8 mouse cellular contexts compared by ENCODE assay signal in the genomic region with DNA sequence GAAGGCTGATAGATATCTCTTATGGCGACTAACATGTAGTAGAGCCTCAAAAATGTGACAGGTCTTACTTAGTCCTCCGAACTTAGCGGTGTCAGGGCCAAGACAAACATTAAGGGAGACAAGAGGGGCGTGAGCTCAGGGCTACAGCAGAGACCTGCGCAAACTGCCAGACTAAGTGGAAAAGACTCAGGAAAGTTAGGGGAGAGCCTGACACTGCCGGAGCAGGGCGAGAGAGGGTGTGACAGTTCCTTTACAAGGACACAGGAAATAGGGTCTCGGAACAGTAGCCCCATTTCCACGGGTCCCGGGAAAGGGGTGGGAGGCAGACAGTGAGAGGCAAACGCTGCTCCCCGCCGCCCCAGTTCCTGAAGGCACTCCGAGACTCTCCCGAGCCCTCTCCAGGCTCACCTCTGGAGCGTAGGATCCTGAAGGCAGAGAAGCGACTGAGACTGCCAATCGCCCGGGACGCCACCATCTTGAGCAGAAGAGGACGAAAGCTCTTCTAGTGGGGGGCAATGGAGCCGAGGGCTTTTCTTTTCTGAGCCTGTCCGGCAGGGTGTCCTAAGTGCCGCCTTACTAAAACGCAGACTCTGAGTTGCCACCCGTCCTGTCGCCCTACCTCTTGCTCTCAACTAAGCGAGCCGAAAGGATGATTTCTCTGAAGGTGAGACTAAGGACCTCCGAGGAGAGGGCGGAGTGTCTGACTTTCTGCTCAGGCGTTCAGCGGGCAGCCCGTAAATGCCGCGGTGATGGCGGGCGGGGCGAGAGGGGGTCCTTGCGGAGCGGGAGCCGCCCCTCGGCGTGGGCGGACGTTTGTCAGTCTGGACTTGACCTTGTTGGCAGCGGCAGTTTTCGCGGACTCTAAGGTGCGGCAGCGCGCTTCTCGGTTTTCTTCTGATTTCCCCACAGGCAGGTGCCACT. TPM values are rescaled to one million over a fixed set of nuclear protein-coding genes. Genes with fewer than 3 reads are reported as not detected.
A peak's percentile ranks its signal among the peaks of the same experiment; 100 is the strongest.
DNase-seq lines count a peak whose midpoint lies in the region; ATAC-seq and TF ChIP-seq lines count a peak whose summit lies in the region.

A gene (minus strand): TSS at position 689 of the 921 bp plus-strand sequence.
A gene (plus strand): TSS at position 775 of the 921 bp plus-strand sequence.

- peak within 1 kb of the TSS; percentile 66 for H3K4me2 ChIP-seq in heart, embryonic 12.5 days
- peak within 1 kb of the TSS; percentile 81 for H3K4me2 ChIP-seq in kidney, postnatal 0 days (ENCODE audit: low read length)
- H3K4me2 ChIP-seq in liver, embryonic 11.5 days = peak within 1 kb of the TSS; percentile 85
- peak within 1 kb of the TSS; percentile 74 for H3K4me2 ChIP-seq in stomach, embryonic 14.5 days (replicated peaks; ENCODE audit: low read depth, low read length)

- no peak for TF ChIP-seq CTCF in C2C12 (IDR thresholded peaks at IDR 0.05; ENCODE audit: control insufficient read depth, insufficient read depth, insufficient read length)
- TF ChIP-seq CTCF in brain, embryonic 14.5 days (IDR thresholded peaks at IDR 0.05; ENCODE audit: borderline replicate concordance, extremely low read depth, insufficient read depth, insufficient read length) = no peak
- no peak for TF ChIP-seq CTCF in kidney, postnatal 0 days (IDR thresholded peaks at IDR 0.05; ENCODE audit: low read depth)

- peak within 1 kb of the TSS; percentile 78 for H3ac ChIP-seq in C2C12 (ENCODE audit: control insufficient read depth, insufficient read length, low read depth)

- peak; percentile 94 for ATAC-seq in heart, embryonic 12.5 days (ENCODE audit: insufficient number of reproducible peaks, low FRiP score)
- ATAC-seq in kidney, postnatal 0 days (replicated peaks; ENCODE audit: low FRiP score, low read depth) = peak; percentile 88
- peak; percentile 89 for ATAC-seq in liver, embryonic 11.5 days (replicated peaks; ENCODE audit: low FRiP score)
- peak; percentile 91 for ATAC-seq in stomach, embryonic 14.5 days (ENCODE audit: insufficient number of reproducible peaks, insufficient read depth, low FRiP score, low read depth)

- H3K27ac ChIP-seq in heart, embryonic 12.5 days (ENCODE audit: poor library complexity, severe bottlenecking) = peak within 1 kb of the TSS; percentile 85
- peak within 1 kb of the TSS; percentile 96 for H3K27ac ChIP-seq in kidney, postnatal 0 days
- H3K27ac ChIP-seq in liver, embryonic 11.5 days (ENCODE audit: low read depth, low read length) = peak within 1 kb of the TSS; percentile 78
- peak within 1 kb of the TSS; percentile 81 for H3K27ac ChIP-seq in stomach, embryonic 14.5 days (ENCODE audit: low read length)

- peaks cover 92% of the 10 kb centered on the region for H3K79me2 ChIP-seq in C2C12 (ENCODE audit: control insufficient read depth, insufficient read depth)

- no peaks in the 10 kb centered on the region for H3K27me3 ChIP-seq in C2C12 (ENCODE audit: control insufficient read depth, insufficient read depth, insufficient read length)
- no peaks in the 10 kb centered on the region for H3K27me3 ChIP-seq in erythroblast, embryonic 14.5 days (ENCODE audit: control insufficient read depth)
- no peaks in the 10 kb centered on the region for H3K27me3 ChIP-seq in heart, embryonic 12.5 days (replicated peaks)
- H3K27me3 ChIP-seq in kidney, postnatal 0 days (ENCODE audit: insufficient read depth, low read length) = no peaks in the 10 kb centered on the region
- no peaks in the 10 kb centered on the region for H3K27me3 ChIP-seq in liver, embryonic 11.5 days (replicated peaks; ENCODE audit: control insufficient read depth, insufficient read depth, low read length)
- H3K27me3 ChIP-seq in stomach, embryonic 14.5 days (ENCODE audit: control insufficient read depth, insufficient read depth, low read length) = no peaks in the 10 kb centered on the region

- H3K4me3 ChIP-seq in C2C12 (ENCODE audit: insufficient read depth, poor library complexity, severe bottlenecking) = peak within 1 kb of the TSS; percentile 82
- peak within 1 kb of the TSS; percentile 100 for H3K4me3 ChIP-seq in erythroblast, embryonic 14.5 days (replicated peaks)
- peak within 1 kb of the TSS; percentile 91 for H3K4me3 ChIP-seq in heart, embryonic 12.5 days
- H3K4me3 ChIP-seq in kidney, postnatal 0 days (replicated peaks; ENCODE audit: low read depth, low read length) = peak within 1 kb of the TSS; percentile 95
- peak within 1 kb of the TSS; percentile 75 for H3K4me3 ChIP-seq in liver, embryonic 11.5 days (ENCODE audit: low read depth, low read length)
- H3K4me3 ChIP-seq in stomach, embryonic 14.5 days (ENCODE audit: low read depth, low read length) = peak within 1 kb of the TSS; percentile 93

- no peaks in the 10 kb centered on the region for H3K36me3 ChIP-seq in C2C12 (ENCODE audit: control insufficient read depth, insufficient read depth)
- peaks cover 12% of the 10 kb centered on the region for H3K36me3 ChIP-seq in erythroblast, embryonic 14.5 days (ENCODE audit: control insufficient read depth)
- H3K36me3 ChIP-seq in heart, embryonic 12.5 days = 0 out of 2 replicates have a peak, but pooled peaks cover 3% of the 10 kb centered on the region
- no peaks in the 10 kb centered on the region for H3K36me3 ChIP-seq in kidney, postnatal 0 days (ENCODE audit: insufficient read depth, low read length)
- no peaks in the 10 kb centered on the region for H3K36me3 ChIP-seq in liver, embryonic 11.5 days (ENCODE audit: control insufficient read depth, insufficient read depth, low read length)
- H3K36me3 ChIP-seq in stomach, embryonic 14.5 days (ENCODE audit: control insufficient read depth, insufficient read depth, low read length) = no peaks in the 10 kb centered on the region; the same call in 1 of the 2 replicates

- under 1% methylated on average over 53 of the region's 53 CpGs for WGBS in heart, embryonic 12.5 days
- under 1% methylated on average over 53 of the region's 53 CpGs for WGBS in kidney, postnatal 0 days
- whole genome bisulfite sequencing in liver, embryonic 11.5 days = under 1% methylated on average over 53 of the region's 53 CpGs
- WGBS in stomach, embryonic 14.5 days = 0% methylated on average over 53 of the region's 53 CpGs

- DNase-seq in brain, embryonic 14.5 days (ENCODE audit: low read depth) = peak; percentile 96
- peak; percentile 95 for DNase-seq in kidney, postnatal 0 days (ENCODE audit: low spot score)
- peak; percentile 95 for DNase-seq in liver, embryonic 11.5 days (ENCODE audit: low spot score)
- peak; percentile 95 for DNase-seq in naive thymus-derived CD4-positive, alpha-beta T cell, adult 2 months (ENCODE audit: low read depth)

- peak; percentile 54; the same call in 1 of the 2 replicates for TF ChIP-seq POLR2A in brain, embryonic 14.5 days (IDR thresholded peaks at IDR 0.05; ENCODE audit: borderline replicate concordance, extremely low read depth, insufficient read depth, insufficient read length, poor library complexity, severe bottlenecking)

- H3K79me3 ChIP-seq in C2C12 (ENCODE audit: low read depth) = peaks cover 40% of the 10 kb centered on the region

- no peaks in the 10 kb centered on the region for H3K9me3 ChIP-seq in erythroblast, embryonic 14.5 days (ENCODE audit: control insufficient read depth, low read length)
- H3K9me3 ChIP-seq in heart, embryonic 12.5 days (replicated peaks) = no peaks in the 10 kb centered on the region
- H3K9me3 ChIP-seq in kidney, postnatal 0 days (replicated peaks; ENCODE audit: low read length) = no peaks in the 10 kb centered on the region
- no peaks in the 10 kb centered on the region for H3K9me3 ChIP-seq in liver, embryonic 11.5 days (ENCODE audit: control insufficient read depth, low read length)
- H3K9me3 ChIP-seq in stomach, embryonic 14.5 days (ENCODE audit: control insufficient read depth, low read depth, low read length) = no peaks in the 10 kb centered on the region

- H3K4me1 ChIP-seq in erythroblast, embryonic 14.5 days (ENCODE audit: control insufficient read depth) = peaks cover 29% of the 10 kb centered on the region
- peaks cover 33% of the 10 kb centered on the region for H3K4me1 ChIP-seq in heart, embryonic 12.5 days (replicated peaks)
- H3K4me1 ChIP-seq in kidney, postnatal 0 days (replicated peaks; ENCODE audit: insufficient read depth, low read length) = peaks cover 6% of the 10 kb centered on the region; the same call in 1 of the 2 replicates
- peaks cover 6% of the 10 kb centered on the region; the same call in 1 of the 2 replicates for H3K4me1 ChIP-seq in liver, embryonic 11.5 days (replicated peaks; ENCODE audit: control insufficient read depth, insufficient read depth, low read length)
- no peaks in the 10 kb centered on the region; the same call in 1 of the 2 replicates for H3K4me1 ChIP-seq in stomach, embryonic 14.5 days (ENCODE audit: control insufficient read depth, insufficient read depth, low read length)

- H3K9ac ChIP-seq in heart, embryonic 12.5 days = peak within 1 kb of the TSS; percentile 91
- H3K9ac ChIP-seq in kidney, postnatal 0 days (ENCODE audit: low read depth, low read length) = peak within 1 kb of the TSS; percentile 84
- peak within 1 kb of the TSS; percentile 73 for H3K9ac ChIP-seq in liver, embryonic 11.5 days (ENCODE audit: low read depth, low read length)
- H3K9ac ChIP-seq in stomach, embryonic 14.5 days (replicated peaks; ENCODE audit: low read depth, low read length) = peak within 1 kb of the TSS; percentile 68

TF ChIP-seq in C2C12, 6 proteins besides CTCF, POLR2A, EP300 and RAD21 (continues in another document):
- TF ChIP-seq USF1 (IDR thresholded peaks at IDR 0.05; ENCODE audit: low read depth) (no peak), MYOG (IDR thresholded peaks at IDR 0.05; ENCODE audit: control insufficient read depth, extremely low read depth, insufficient read length) (no peak), CEBPB (IDR thresholded peaks at IDR 0.05; ENCODE audit: low read depth) (no peak), MAX (IDR thresholded peaks at IDR 0.05) (peak; percentile 100), MYOD1 (IDR thresholded peaks at IDR 0.05; ENCODE audit: control insufficient read depth, insufficient read length, low read depth) (no peak)

RNA-seq across cellular contexts. Expression of the first gene that starts in this region (rescaled TPM):
- polyA plus RNA-seq in C2C12 (2012; fragmentation: generic; extraction: Trizol) = 65.9 TPM
- polyA plus RNA-seq in brain, embryonic 14.5 days (2012; rRNA removed) = 58.8 and 67.3 TPM in 2 replicates
- polyA plus RNA-seq in erythroblast, embryonic 14.5 days (2012) = 3.3 and 6.4 TPM in 2 replicates
- 237 and 239 TPM in 2 replicates for polyA plus RNA-seq in heart, embryonic 12.5 days (2016; fragmentation: Nextera tagmentation; extraction: Ambion mirVana)
- polyA plus RNA-seq in kidney, postnatal 0 days (2015; fragmentation: Nextera tagmentation; extraction: Ambion mirVana) = 171 and 193 TPM in 2 replicates
- polyA plus RNA-seq in liver, embryonic 11.5 days (2014; fragmentation: Nextera tagmentation; extraction: Ambion mirVana) = 122 and 128 TPM in 2 replicates
- 116 and 118 TPM in 2 replicates for polyA plus RNA-seq in stomach, embryonic 14.5 days (2014; fragmentation: Nextera tagmentation; extraction: Ambion mirVana)

RNA-seq across cellular contexts. Expression of the second gene that starts in this region (rescaled TPM):
- polyA plus RNA-seq in C2C12 (2012; fragmentation: generic; extraction: Trizol) = 43.2 TPM
- polyA plus RNA-seq in brain, embryonic 14.5 days (2012; rRNA removed) = 37.6 and 47.5 TPM in 2 replicates
- polyA plus RNA-seq in erythroblast, embryonic 14.5 days (2012) = 2.8 and 4.6 TPM in 2 replicates
- polyA plus RNA-seq in heart, embryonic 12.5 days (2016; fragmentation: Nextera tagmentation; extraction: Ambion mirVana) = 307 and 321 TPM in 2 replicates
- 215 and 229 TPM in 2 replicates for polyA plus RNA-seq in kidney, postnatal 0 days (2015; fragmentation: Nextera tagmentation; extraction: Ambion mirVana)
- 145 and 167 TPM in 2 replicates for polyA plus RNA-seq in liver, embryonic 11.5 days (2014; fragmentation: Nextera tagmentation; extraction: Ambion mirVana)
- polyA plus RNA-seq in stomach, embryonic 14.5 days (2014; fragmentation: Nextera tagmentation; extraction: Ambion mirVana) = 134 and 164 TPM in 2 replicates

Comparison
In these comparisons a context has a peak if more than half of its experiments do, and no peak if none do; other contexts are left out.
1. Peak in every context shown above with its lines: DNase-seq, ATAC-seq, H3K4me3 ChIP-seq and H3K27ac ChIP-seq.